Mouse (Mus musculus) midbrain, embryonic 16.5 days (tissue): ENCODE measurements at regions not wholly inside any gene's neighbourhood (a gene's known extent, or its start where the extent isn't known, plus 50 kb on each side); places are given as distances from the start of the nearest gene placed in this dataset.
"Not testable (repeated sequence)": the region's sequence is repeated elsewhere in the genome, so short reads cannot be mapped to it uniquely, and the experiment has no call there.

Source experiments
- ATAC-seq: fragments of 200-750 bp; cut with Nextera tagmentation; 2 replicates; pipeline ENCODE4 v1.8.0; 2017; ENCODE audit warnings: moderate TSS enrichment
- H3K27ac ChIP-seq: fragments of 300-500 bp; sonication (generic); 2 replicates; pipeline ENCODE4 v1.5.1; 2014; ENCODE audit warnings: mild to moderate bottlenecking, low read length, mixed read lengths
- H3K27me3 ChIP-seq: fragments of 300-500 bp; sonication (generic); 2 replicates; pipeline ENCODE4 v1.6.1; 2014; ENCODE audit warnings: low read depth, low read length, mixed read lengths; ENCODE audit not compliant: control insufficient read depth, insufficient read depth
- H3K36me3 ChIP-seq: fragments of 300-500 bp; sonication (generic); 2 replicates; pipeline ENCODE4 v1.6.1; 2014; ENCODE audit warnings: mild to moderate bottlenecking, low read length, moderate library complexity, mixed read lengths; ENCODE audit not compliant: control insufficient read depth, insufficient read depth
- H3K4me1 ChIP-seq: fragments of 300-500 bp; sonication (generic); 2 replicates; pipeline ENCODE4 v1.6.1; 2014; ENCODE audit warnings: mild to moderate bottlenecking, low read length, mixed read lengths; ENCODE audit not compliant: control insufficient read depth, insufficient read depth
- H3K4me2 ChIP-seq: fragments of 300-500 bp; sonication (generic); 2 replicates; pipeline ENCODE4 v1.6.1; 2014; ENCODE audit warnings: mild to moderate bottlenecking, low read length, mixed read lengths
- H3K4me3 ChIP-seq: fragments of 300-500 bp; sonication (generic); 2 replicates; pipeline ENCODE4 v1.5.1; 2014; ENCODE audit warnings: low read depth, mild to moderate bottlenecking, low read length, moderate library complexity, mixed read lengths
- H3K9ac ChIP-seq: fragments of 300-500 bp; sonication (generic); 2 replicates; pipeline ENCODE4 v1.6.1; 2014; ENCODE audit warnings: low read depth, low read length, mixed read lengths
- H3K9me3 ChIP-seq: fragments of 300-500 bp; sonication (generic); replicated peaks from 2 replicates; pipeline ENCODE4 v1.6.1; 2014; ENCODE audit warnings: mild to moderate bottlenecking, low read length, mixed read lengths; ENCODE audit not compliant: control insufficient read depth, poor library complexity, severe bottlenecking
- WGBS: fragments of 180-500 bp; shearing (Covaris S2); extraction: QIAGEN DNeasy Blood & Tissue Kit; methylation state at CpG from one replicate; pipeline ENCODE4 v1.1.7; 2014; 5-methylcytosine and 5-hydroxymethylcytosine counted together

- 92% methylated on average over 1 of the region's 1 CpGs for WGBS
- H3K4me2 ChIP-seq, result no peak overlapping the region
- ATAC-seq, result no peak
Measured at GRCm38 (mm10) chr2:18509317-18509716, 116.7 kb upstream of the Dnajc1 start.

GRCm38 (mm10) chr2:18473361-18473771 is 80.7 kb upstream of the Dnajc1 start:
- Histone ChIP-seq H3K9ac (no peak overlapping the region), H3K27me3 (no peaks in the 10 kb centered on the region), H3K27ac (no peak overlapping the region), H3K4me3 (no peak overlapping the region), H3K9me3 (no peaks in the 10 kb centered on the region), H3K36me3 (no peaks in the 10 kb centered on the region), H3K4me2 (no peak overlapping the region), H3K4me1 (no peaks in the 10 kb centered on the region)
- peak; percentile 68; the same call in 1 of the 2 replicates for ATAC-seq
- 64% methylated on average over 3 of the region's 3 CpGs for WGBS

More at GRCm38 (mm10) chr2:18509317-18509716, 116.7 kb upstream of the Dnajc1 start:
- Histone ChIP-seq H3K27me3 (no peaks in the 10 kb centered on the region), H3K9ac (no peak overlapping the region), H3K4me1 (no peaks in the 10 kb centered on the region), H3K36me3 (no peaks in the 10 kb centered on the region), H3K9me3 (0 out of 2 replicates have a peak, but pooled peaks cover 3% of the 10 kb centered on the region), H3K4me3 (no peak overlapping the region), H3K27ac (no peak overlapping the region)

GRCm38 (mm10) chr2:18460901-18461300 is 68.3 kb upstream of the Dnajc1 start:
- H3K9me3 ChIP-seq, result no peaks in the 10 kb centered on the region
- ATAC-seq, result no peak
- H3K4me3 ChIP-seq, result no peak overlapping the region
- no peak overlapping the region for H3K4me2 ChIP-seq
- no peaks in the 10 kb centered on the region for H3K27me3 ChIP-seq
- H3K36me3 ChIP-seq, result no peaks in the 10 kb centered on the region
- no peak overlapping the region for H3K9ac ChIP-seq
- 92% methylated on average over 4 of the region's 4 CpGs for WGBS
- H3K27ac ChIP-seq, result no peak overlapping the region
- H3K4me1 ChIP-seq, result no peaks in the 10 kb centered on the region

GRCm38 (mm10) chr2:18460281-18460680 is 67.7 kb upstream of the Dnajc1 start:
- H3K9ac ChIP-seq, H3K4me2 ChIP-seq, H3K27ac ChIP-seq, H3K9me3 ChIP-seq, H3K4me1 ChIP-seq, H3K36me3 ChIP-seq, H3K27me3 ChIP-seq, ATAC-seq, H3K4me3 ChIP-seq: not testable (repeated sequence)
- WGBS, result 75% methylated on average over 3 of the region's 3 CpGs

- H3K4me2 ChIP-seq, H3K4me1 ChIP-seq: not testable (repeated sequence)
Measured at GRCm38 (mm10) chr2:18453426-18453825, 60.8 kb upstream of the Dnajc1 start.

GRCm38 (mm10) chr2:18445809-18446208 is 53.2 kb upstream of the Dnajc1 start:
- H3K27ac ChIP-seq, result no peak overlapping the region
- H3K9ac ChIP-seq, result no peak overlapping the region
- ATAC-seq, result 0 out of 2 replicates have a peak, but pooled peaks have one; percentile 76
- no peaks in the 10 kb centered on the region for H3K36me3 ChIP-seq
- no peaks in the 10 kb centered on the region for H3K27me3 ChIP-seq
- 2% methylated on average over 1 of the region's 1 CpGs for WGBS
- H3K4me2 ChIP-seq, result no peak overlapping the region
- H3K9me3 ChIP-seq, result no peaks in the 10 kb centered on the region
- no peak overlapping the region for H3K4me3 ChIP-seq
- no peaks in the 10 kb centered on the region for H3K4me1 ChIP-seq

More at GRCm38 (mm10) chr2:18453426-18453825, 60.8 kb upstream of the Dnajc1 start:
- H3K4me3 ChIP-seq, ATAC-seq, H3K9ac ChIP-seq, H3K9me3 ChIP-seq, H3K36me3 ChIP-seq, H3K27me3 ChIP-seq, H3K27ac ChIP-seq: not testable (repeated sequence)
- 24% methylated on average over 2 of the region's 2 CpGs for WGBS
